Mouse (Mus musculus) limb, embryonic 15.5 days (tissue): ENCODE results near the gene Ms4a5. TPM values are rescaled to one million over a fixed set of nuclear protein-coding genes. Genes with fewer than 3 reads are reported as not detected.
"Not testable (repeated sequence)": the region's sequence is repeated elsewhere in the genome, so short reads cannot be mapped to it uniquely, and the experiment has no call there.

Experiments
- ATAC-seq: fragments of 200-750 bp; cut with Nextera tagmentation; 2 replicates; pipeline ENCODE4 v1.8.0; 2017; ENCODE audit warnings: low read depth, moderate TSS enrichment; ENCODE audit not compliant: insufficient number of reproducible peaks, low FRiP score, low TSS enrichment
- H3K27ac ChIP-seq: fragments of 300-500 bp; sonication (generic); 2 replicates; pipeline ENCODE4 v1.5.1; 2015; ENCODE audit warnings: moderate library complexity, mild to moderate bottlenecking, inconsistent platforms
- H3K27me3 ChIP-seq: fragments of 300-500 bp; sonication (generic); 2 replicates; pipeline ENCODE4 v1.6.1; 2015; ENCODE audit warnings: inconsistent platforms
- H3K36me3 ChIP-seq: fragments of 300-500 bp; sonication (generic); 2 replicates; pipeline ENCODE4 v1.6.1; 2015; ENCODE audit warnings: inconsistent platforms
- H3K4me1 ChIP-seq: fragments of 300-500 bp; sonication (generic); 2 replicates; pipeline ENCODE4 v1.6.1; 2015; ENCODE audit warnings: inconsistent platforms
- H3K4me2 ChIP-seq: fragments of 300-500 bp; sonication (generic); 2 replicates; pipeline ENCODE4 v1.6.1; 2015; ENCODE audit warnings: mild to moderate bottlenecking, inconsistent platforms
- H3K4me3 ChIP-seq: fragments of 300-500 bp; sonication (generic); 2 replicates; pipeline ENCODE4 v1.5.1; 2015; ENCODE audit warnings: mild to moderate bottlenecking, inconsistent platforms
- H3K9ac ChIP-seq: fragments of 300-500 bp; sonication (generic); 2 replicates; pipeline ENCODE4 v1.6.1; 2015; ENCODE audit warnings: inconsistent platforms
- H3K9me3 ChIP-seq: fragments of 300-500 bp; sonication (generic); 2 replicates; pipeline ENCODE4 v1.6.1; 2016; ENCODE audit warnings: inconsistent platforms
- WGBS: fragments of 180-500 bp; shearing (Covaris S2); methylation state at CpG from one replicate; pipeline ENCODE4 v1.1.7; 2015; 5-methylcytosine and 5-hydroxymethylcytosine counted together
- polyA plus RNA-seq: library from polyadenylated mRNA; unstranded; fragments of >200 nt; fragmentation: Nextera tagmentation; extraction: Ambion mirVana; gene quantifications from 2 replicates; pipeline ENCODE4 v1.2.1, GENCODE M21; 2015

The Ms4a5 gene
- not detected in 2 replicates for polyA plus RNA-seq

DNA sequence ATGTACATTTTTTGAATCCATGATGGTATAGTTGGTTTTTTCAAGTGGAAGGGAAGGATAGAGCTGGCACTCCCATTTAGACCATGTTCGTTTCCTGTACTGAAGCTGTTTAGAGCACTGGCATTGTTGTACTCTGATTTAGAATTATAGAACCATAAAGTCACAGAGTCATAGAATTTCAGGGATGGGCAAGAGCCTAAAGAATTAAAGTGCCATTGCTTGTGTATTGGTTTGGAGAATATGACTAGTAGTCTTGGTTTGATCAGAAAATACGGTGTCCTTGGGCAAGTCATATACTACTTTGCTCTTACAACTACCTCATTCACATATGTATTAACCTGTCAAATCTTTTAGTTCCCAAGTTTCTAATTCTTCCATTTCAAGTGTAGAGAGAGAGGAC, at the start of gene Ms4a5:
TSS of gene Ms4a5 (minus strand) at position 101 of the 400 bp plus-strand sequence.
- H3K9me3 ChIP-seq, result no peaks in the 10 kb centered on the region
- no peak for ATAC-seq
- WGBS, result 86% methylated on average over 2 of the region's 2 CpGs
- no peak within 1 kb of the TSS for H3K4me3 ChIP-seq
- H3K36me3 ChIP-seq, result no peaks in the 10 kb centered on the region
- no peak within 1 kb of the TSS for H3K4me2 ChIP-seq
- no peaks in the 10 kb centered on the region for H3K4me1 ChIP-seq
- no peak within 1 kb of the TSS for H3K9ac ChIP-seq
- no peak within 1 kb of the TSS for H3K27ac ChIP-seq
- no peaks in the 10 kb centered on the region for H3K27me3 ChIP-seq

DNA sequence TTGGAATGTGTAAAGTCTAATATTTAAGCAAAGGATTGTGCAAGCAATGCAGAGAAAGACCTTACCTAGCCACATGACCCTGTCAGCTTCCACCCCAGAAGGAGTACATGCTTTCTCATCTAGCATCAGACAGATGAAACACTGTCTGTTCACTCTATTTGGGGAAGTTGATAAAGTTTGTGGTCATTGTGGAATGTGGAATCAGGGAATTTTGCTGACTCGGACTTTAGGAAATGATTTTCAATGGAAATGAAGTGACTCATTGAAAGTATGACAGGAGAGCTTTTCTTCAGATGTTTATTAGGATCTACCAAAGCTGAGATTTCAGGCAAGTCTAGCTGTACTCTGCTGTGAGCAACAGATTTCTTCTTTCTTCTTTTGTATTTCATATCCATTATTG, 37.5 kb upstream of the Ms4a5 start:
- H3K4me2 ChIP-seq, result no peak overlapping the region
- no peaks in the 10 kb centered on the region for H3K9me3 ChIP-seq
- no peak for ATAC-seq
- H3K4me1 ChIP-seq, result no peaks in the 10 kb centered on the region
- no peak overlapping the region for H3K27ac ChIP-seq
- no peak overlapping the region for H3K4me3 ChIP-seq
- H3K36me3 ChIP-seq, result no peaks in the 10 kb centered on the region
- no peaks in the 10 kb centered on the region for H3K27me3 ChIP-seq
- no peak overlapping the region for H3K9ac ChIP-seq
- 85% methylated on average over 1 of the region's 1 CpGs for WGBS

DNA sequence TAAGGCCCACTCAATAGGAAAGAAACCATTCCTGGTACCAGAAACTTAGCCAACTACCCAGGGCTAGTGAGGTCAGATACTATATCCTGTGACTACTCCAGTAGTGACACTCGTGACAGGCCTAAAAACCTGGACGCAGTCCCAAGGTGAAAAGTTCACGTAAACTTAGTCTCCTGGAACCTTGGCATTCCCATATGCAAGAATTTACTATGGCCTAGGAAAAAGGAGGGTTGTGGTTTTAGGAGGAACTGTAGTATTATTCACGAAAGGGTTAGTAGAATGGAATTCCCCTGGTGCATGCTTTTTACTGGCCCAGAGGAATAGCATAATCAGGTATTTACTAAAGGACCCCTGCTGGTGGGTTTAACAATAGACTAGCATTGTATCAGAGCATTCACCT, 33.1 kb upstream of the Ms4a5 start:
- no peak overlapping the region for H3K4me3 ChIP-seq
- WGBS, result 76% methylated on average over 4 of the region's 4 CpGs
- no peaks in the 10 kb centered on the region for H3K36me3 ChIP-seq
- no peak overlapping the region for H3K27ac ChIP-seq
- H3K9me3 ChIP-seq, result no peaks in the 10 kb centered on the region
- H3K9ac ChIP-seq, result no peak overlapping the region
- H3K4me2 ChIP-seq, result no peak overlapping the region
- ATAC-seq, result no peak
- H3K4me1 ChIP-seq, result no peaks in the 10 kb centered on the region
- no peaks in the 10 kb centered on the region for H3K27me3 ChIP-seq

DNA sequence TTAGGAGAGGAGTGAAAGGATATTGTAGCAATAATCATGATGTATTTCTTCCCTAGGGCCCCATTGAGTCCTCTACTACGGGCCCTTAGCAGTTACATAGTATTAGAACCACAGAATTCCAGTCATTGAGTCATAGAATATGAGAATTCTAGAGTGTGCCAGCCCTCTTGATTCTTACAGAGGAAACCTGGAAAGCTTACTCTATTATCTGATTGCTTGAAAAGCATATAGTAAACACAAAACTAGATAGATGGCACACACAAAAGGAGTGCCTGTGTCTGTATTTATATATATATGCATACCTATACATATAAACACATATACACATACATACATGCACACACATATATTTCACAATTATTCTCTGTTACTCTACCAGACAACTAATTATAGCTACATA, 30.7 kb upstream of the Ms4a5 start, which contains the start of gene Ms4a14:
TSS of gene Ms4a14 (minus strand) at position 101 of the 400 bp plus-strand sequence.
- no peak for ATAC-seq
- Histone ChIP-seq H3K27me3 (no peaks in the 10 kb centered on the region), H3K9ac (no peak within 1 kb of the TSS), H3K27ac (no peak within 1 kb of the TSS), H3K4me1 (no peaks in the 10 kb centered on the region), H3K36me3 (no peaks in the 10 kb centered on the region), H3K4me2 (no peak within 1 kb of the TSS), H3K9me3 (no peaks in the 10 kb centered on the region), H3K4me3 (no peak within 1 kb of the TSS)
- 62% methylated on average over 1 of the region's 1 CpGs for WGBS

DNA sequence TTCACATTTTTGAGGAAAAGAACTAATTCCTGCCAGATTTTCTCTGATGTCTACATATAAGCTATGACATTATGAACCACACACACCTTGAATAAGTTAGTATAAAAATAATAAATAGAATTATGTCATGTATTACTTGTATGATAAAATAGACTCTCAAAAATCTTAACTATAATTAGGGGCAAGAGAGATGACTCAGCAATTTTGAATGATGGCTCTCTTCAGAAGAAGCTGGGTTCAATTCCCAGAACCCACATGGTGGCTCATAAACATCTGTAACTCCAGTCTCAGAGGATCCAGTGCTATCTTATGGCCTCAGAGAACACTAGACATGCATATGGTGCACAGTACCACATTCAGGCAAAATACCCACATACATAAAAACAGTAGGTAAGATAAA, 25.2 kb upstream of the Ms4a5 start:
- Histone ChIP-seq H3K4me2 (no peak overlapping the region), H3K9me3 (no peaks in the 10 kb centered on the region), H3K4me3 (no peak overlapping the region), H3K4me1 (no peaks in the 10 kb centered on the region), H3K36me3 (no peaks in the 10 kb centered on the region), H3K27me3 (no peaks in the 10 kb centered on the region), H3K9ac (no peak overlapping the region), H3K27ac (no peak overlapping the region)
- ATAC-seq, result no peak

DNA sequence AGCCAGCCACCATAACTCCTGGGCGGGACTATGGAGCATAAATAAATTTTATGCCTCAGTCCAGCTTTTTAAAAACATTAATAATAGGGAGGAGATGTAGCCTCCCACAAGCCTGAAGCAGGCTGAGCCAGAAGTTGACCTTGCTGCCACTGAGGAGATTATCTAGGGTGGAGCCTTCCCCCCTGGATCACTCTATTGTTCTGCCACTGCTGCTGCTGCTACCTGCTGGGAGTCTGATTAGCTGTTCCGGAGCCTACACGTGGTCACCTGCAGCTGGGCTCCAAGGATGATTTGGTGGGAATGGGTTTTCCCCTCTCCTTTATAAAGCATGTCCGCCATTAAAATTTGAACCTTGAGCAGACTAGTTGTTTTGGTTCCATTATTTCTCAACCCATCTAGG, 15.9 kb upstream of the Ms4a5 start:
- H3K4me2 ChIP-seq, H3K4me3 ChIP-seq, H3K9me3 ChIP-seq, H3K36me3 ChIP-seq, H3K9ac ChIP-seq, H3K27ac ChIP-seq, H3K4me1 ChIP-seq, H3K27me3 ChIP-seq, ATAC-seq: not testable (repeated sequence)
- WGBS, result 63% methylated on average over 4 of the region's 4 CpGs

DNA sequence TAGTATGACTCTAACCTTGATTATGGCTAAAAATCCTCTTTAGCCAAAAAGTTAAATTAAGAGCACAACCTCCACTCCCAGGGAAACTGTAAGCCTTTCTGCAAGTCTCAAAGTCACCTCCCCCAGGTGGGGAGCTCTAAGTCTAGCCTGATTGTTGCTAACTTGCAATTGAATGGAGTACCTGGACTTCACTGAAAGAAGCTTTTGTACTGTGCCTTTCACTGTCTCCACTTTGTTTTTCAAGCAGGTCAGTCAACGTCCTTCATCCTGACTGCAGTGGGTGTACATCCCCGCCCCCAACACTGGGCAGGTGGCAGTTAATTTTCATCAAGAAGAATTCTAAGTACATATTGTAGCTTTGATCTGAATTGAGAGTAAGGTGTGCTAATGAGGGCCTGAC, 15.3 kb upstream of the Ms4a5 start:
- WGBS, result 56% methylated on average over 2 of the region's 2 CpGs

DNA sequence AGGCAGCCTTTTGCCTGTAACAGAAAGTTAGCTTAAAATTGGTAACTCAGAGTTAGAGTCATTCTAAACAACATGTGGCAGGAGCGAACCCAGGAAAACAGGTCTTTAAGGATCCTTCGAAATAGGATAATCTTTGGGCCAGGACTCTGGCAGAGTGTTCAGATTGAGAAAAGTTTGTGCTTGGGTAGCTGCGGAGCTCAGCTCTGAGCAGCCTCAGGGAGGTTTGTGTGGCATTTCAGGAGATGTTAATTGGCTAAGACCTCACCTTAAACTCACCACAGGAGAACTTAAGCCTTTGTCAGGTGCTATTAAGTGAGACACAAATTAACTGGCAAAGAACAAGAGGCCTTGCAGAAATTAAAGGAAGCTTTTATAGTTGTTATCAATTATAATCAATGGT, 9.9 kb upstream of the Ms4a5 start:
- H3K4me3 ChIP-seq, result peak overlapping the region; percentile 41
- WGBS, result 10% methylated on average over 3 of the region's 3 CpGs

More for the DNA sequence above, 15.3 kb upstream of the Ms4a5 start:
- no peaks in the 10 kb centered on the region for H3K9me3 ChIP-seq
- H3K27me3 ChIP-seq, result no peaks in the 10 kb centered on the region
- no peaks in the 10 kb centered on the region for H3K36me3 ChIP-seq
- H3K4me3 ChIP-seq, result no peak overlapping the region
- no peak for ATAC-seq
- H3K9ac ChIP-seq, result no peak overlapping the region
- H3K4me2 ChIP-seq, result no peak overlapping the region
- no peak overlapping the region for H3K27ac ChIP-seq
- H3K4me1 ChIP-seq, result no peaks in the 10 kb centered on the region

DNA sequence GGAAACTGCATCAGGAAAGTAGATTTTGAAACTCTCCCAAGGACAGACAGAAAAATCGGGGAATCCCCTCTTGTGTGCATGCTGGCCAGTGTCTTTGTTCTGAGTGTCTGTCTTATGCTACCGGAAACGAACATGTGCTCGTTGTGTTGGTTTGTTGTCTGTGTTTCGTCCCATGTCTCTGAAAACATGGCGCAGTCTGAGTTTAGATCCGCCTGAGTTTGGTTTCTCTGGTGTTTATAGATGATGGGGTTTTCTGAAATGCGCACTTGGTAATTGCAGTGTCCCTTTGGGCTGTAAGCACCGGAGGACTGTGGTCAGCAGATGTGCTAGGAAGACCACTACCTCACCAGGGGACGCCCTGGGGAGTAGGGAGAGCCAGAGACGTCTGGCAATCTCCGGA, 9.3 kb upstream of the Ms4a5 start:
- Histone ChIP-seq H3K36me3 (no peaks in the 10 kb centered on the region), H3K4me3 (peak overlapping the region; percentile 41), H3K9me3 (no peaks in the 10 kb centered on the region), H3K4me2 (peak overlapping the region; percentile 44), H3K27ac (peak overlapping the region; percentile 48; the same call in 1 of the 2 replicates), H3K4me1 (no peaks in the 10 kb centered on the region), H3K27me3 (no peaks in the 10 kb centered on the region), H3K9ac (0 out of 2 replicates have a peak overlapping the region, but pooled peaks have one; percentile 1)
- no peak for ATAC-seq
- 11% methylated on average over 12 of the region's 12 CpGs for WGBS

More for the DNA sequence above, 9.9 kb upstream of the Ms4a5 start:
- H3K9me3 ChIP-seq, H3K27me3 ChIP-seq, H3K27ac ChIP-seq, H3K9ac ChIP-seq, H3K4me2 ChIP-seq, H3K36me3 ChIP-seq, ATAC-seq, H3K4me1 ChIP-seq: not testable (repeated sequence)

DNA sequence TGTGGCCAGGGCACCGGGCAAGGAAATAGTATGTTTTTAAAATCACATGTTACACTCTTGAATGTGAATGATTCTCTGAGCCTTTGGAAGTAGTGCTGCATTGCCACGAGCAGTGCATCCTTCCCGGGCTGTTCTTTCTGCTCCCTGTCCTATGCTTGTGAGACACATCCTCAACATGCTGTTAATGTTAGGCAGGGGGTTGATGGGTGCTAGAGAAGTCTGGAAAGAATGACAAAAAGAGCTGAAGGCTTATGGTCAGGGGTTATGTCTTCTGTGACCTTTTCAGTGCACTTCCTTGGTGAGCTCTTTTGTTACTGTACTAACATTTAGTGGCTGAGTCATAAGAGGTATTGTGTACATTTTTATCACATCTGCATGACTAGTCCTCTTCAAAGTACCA, 3.5 kb downstream of the Ms4a5 start:
- no peak overlapping the region for H3K4me3 ChIP-seq
- H3K27me3 ChIP-seq, result no peaks in the 10 kb centered on the region

DNA sequence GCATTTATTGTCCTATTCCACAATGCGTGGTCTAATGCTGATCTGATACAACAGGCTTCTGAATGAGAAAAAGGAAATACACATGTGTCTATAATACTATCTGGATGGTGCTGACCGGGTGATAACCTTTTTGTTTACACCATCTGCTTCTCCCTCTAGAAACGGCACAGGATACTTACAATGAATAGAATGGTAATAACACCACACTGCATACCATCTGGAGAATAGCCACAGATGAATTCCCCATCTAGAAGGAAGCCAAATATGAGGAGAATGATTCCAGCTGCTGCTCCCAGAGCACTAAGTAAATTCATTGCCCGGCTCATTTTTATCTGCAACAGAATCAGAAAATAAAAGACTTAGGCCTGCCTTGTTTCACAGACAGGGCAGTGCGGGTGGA, 7.2 kb downstream of the Ms4a5 start:
- Histone ChIP-seq H3K4me3 (no peak overlapping the region), H3K9ac (no peak overlapping the region), H3K4me2 (no peak overlapping the region), H3K27me3 (no peaks in the 10 kb centered on the region), H3K27ac (no peak overlapping the region), H3K36me3 (no peaks in the 10 kb centered on the region), H3K9me3 (no peaks in the 10 kb centered on the region), H3K4me1 (no peaks in the 10 kb centered on the region)
- 53% methylated on average over 5 of the region's 5 CpGs for WGBS
- ATAC-seq, result no peak

More for the DNA sequence above, 3.5 kb downstream of the Ms4a5 start:
- Histone ChIP-seq H3K4me1 (no peaks in the 10 kb centered on the region), H3K27ac (no peak overlapping the region), H3K9me3 (no peaks in the 10 kb centered on the region), H3K36me3 (no peaks in the 10 kb centered on the region), H3K9ac (no peak overlapping the region), H3K4me2 (no peak overlapping the region)
- WGBS, result 80% methylated on average over 3 of the region's 3 CpGs
- ATAC-seq, result no peak

DNA sequence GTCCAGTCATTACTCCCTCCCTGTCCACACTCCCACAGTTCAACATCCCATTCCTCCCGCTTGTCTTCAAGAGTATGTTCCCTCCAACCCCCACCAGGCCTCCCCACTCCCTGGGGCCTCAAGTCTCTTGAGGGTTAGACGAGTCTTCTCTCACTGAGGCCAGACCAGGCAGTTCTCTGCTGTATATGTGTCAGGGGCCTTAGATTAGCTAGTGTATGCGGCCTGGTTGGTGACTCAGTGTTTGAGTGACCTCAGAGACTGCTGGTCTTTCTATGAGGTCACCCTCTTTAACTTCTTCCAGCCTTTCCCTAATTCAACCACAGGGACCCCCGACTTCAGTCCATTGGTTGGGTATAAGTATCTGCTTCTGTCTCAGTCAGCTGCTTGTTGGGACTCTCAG, 16.7 kb downstream of the Ms4a5 start:
- Histone ChIP-seq H3K4me2 (no peak overlapping the region), H3K36me3 (no peaks in the 10 kb centered on the region), H3K4me3 (no peak overlapping the region), H3K4me1 (no peaks in the 10 kb centered on the region), H3K27ac (no peak overlapping the region), H3K9me3 (no peaks in the 10 kb centered on the region; the same call in 1 of the 2 replicates), H3K9ac (no peak overlapping the region), H3K27me3 (no peaks in the 10 kb centered on the region)
- no peak for ATAC-seq
- 70% methylated on average over 4 of the region's 4 CpGs for WGBS
